Mouse (Mus musculus) cerebellum, adult (tissue): ENCODE results near the gene Gtpbp3.
"Not testable (repeated sequence)": the region's sequence is repeated elsewhere in the genome, so short reads cannot be mapped to it uniquely, and the experiment has no call there.

Experiments
- ATAC-seq: cut with Nextera tagmentation; 2 replicates; pipeline ENCODE4 v1.9.2; 2017; ENCODE audit warnings: mild to moderate bottlenecking, moderate library complexity, mixed read lengths; ENCODE audit not compliant: insufficient number of reproducible peaks, low FRiP score, low TSS enrichment

Gene Gtpbp3

GRCm38 (mm10) chr8:71527162-71527870 is 39.4 kb downstream of the Gtpbp3 start:
- ATAC-seq = no peak

- no peak for ATAC-seq
Measured at GRCm38 (mm10) chr8:71528362-71529073, 40.6 kb downstream of the Gtpbp3 start.

GRCm38 (mm10) chr8:71530735-71531467 is 43.0 kb downstream of the Gtpbp3 start:
- not testable (repeated sequence) for ATAC-seq

- ATAC-seq = no peak
Measured at GRCm38 (mm10) chr8:71534263-71534810, 46.4 kb downstream of the Gtpbp3 start.

- ATAC-seq = no peak
Measured at GRCm38 (mm10) chr8:71535663-71536062, 47.8 kb downstream of the Gtpbp3 start.

GRCm38 (mm10) chr8:71537028-71537867 is 49.3 kb downstream of the Gtpbp3 start, which contains the start of gene Bst2:
Gene Bst2, minus strand, starts transcription at chr8:71537456.
- ATAC-seq = no peak

GRCm38 (mm10) chr8:71542632-71543343 is 54.9 kb downstream of the Gtpbp3 start, which contains the start of gene Mvb12a:
Gene Mvb12a, plus strand, starts transcription at chr8:71542922.
- ATAC-seq = peak; percentile 94

- ATAC-seq = no peak
Measured at GRCm38 (mm10) chr8:71543755-71544154, 55.9 kb downstream of the Gtpbp3 start.

GRCm38 (mm10) chr8:71545053-71545452 is 57.1 kb downstream of the Gtpbp3 start:
- no peak for ATAC-seq

GRCm38 (mm10) chr8:71547590-71547989 is 59.7 kb downstream of the Gtpbp3 start:
- no peak for ATAC-seq
